Mouse (Mus musculus): ENCODE data around the gene Lrmda.

Gene Lrmda

GRCm38 (mm10) chr14:22928263-22928662 is 908.8 kb downstream of the Lrmda start:
- no peaks in the 10 kb centered on the region for H3K27me3 ChIP-seq (ENCODE audit: control insufficient read depth, insufficient read depth, low read length, poor library complexity, severe bottlenecking)
- no peak for DNase-seq (ENCODE audit: low read depth, low spot score)
- H3K36me3 ChIP-seq (ENCODE audit: control insufficient read depth, insufficient read depth, low read length, poor library complexity, severe bottlenecking) = no peaks in the 10 kb centered on the region

- no peaks in the 10 kb centered on the region for H3K36me3 ChIP-seq (ENCODE audit: control insufficient read depth, insufficient read depth, low read length, poor library complexity, severe bottlenecking)
- no peaks in the 10 kb centered on the region for H3K27me3 ChIP-seq (ENCODE audit: control insufficient read depth, insufficient read depth, low read length, poor library complexity, severe bottlenecking)
- no peak for DNase-seq (ENCODE audit: low read depth, low spot score)
These were observed 909.2 kb downstream of the Lrmda start for GRCm38 (mm10) chr14:22928683-22929082.

- DNase-seq (ENCODE audit: low read depth, low spot score) = no peak
These were observed 910.1 kb downstream of the Lrmda start for GRCm38 (mm10) chr14:22929585-22929984.

GRCm38 (mm10) chr14:22930488-22931046 is 911.1 kb downstream of the Lrmda start:
- H3K36me3 ChIP-seq (ENCODE audit: control insufficient read depth, insufficient read depth, low read length, poor library complexity, severe bottlenecking) = no peaks in the 10 kb centered on the region
- no peak for DNase-seq (ENCODE audit: low read depth, low spot score)
- no peaks in the 10 kb centered on the region for H3K27me3 ChIP-seq (ENCODE audit: control insufficient read depth, insufficient read depth, low read length, poor library complexity, severe bottlenecking)

More at GRCm38 (mm10) chr14:22929585-22929984, 910.1 kb downstream of the Lrmda start:
- no peaks in the 10 kb centered on the region for H3K36me3 ChIP-seq (ENCODE audit: control insufficient read depth, insufficient read depth, low read length, poor library complexity, severe bottlenecking)
- no peaks in the 10 kb centered on the region for H3K27me3 ChIP-seq (ENCODE audit: control insufficient read depth, insufficient read depth, low read length, poor library complexity, severe bottlenecking)

GRCm38 (mm10) chr14:22931114-22931822 is 911.8 kb downstream of the Lrmda start:
- Histone ChIP-seq H3K36me3 (ENCODE audit: control insufficient read depth, insufficient read depth, low read length, poor library complexity, severe bottlenecking) (no peaks in the 10 kb centered on the region), H3K27me3 (ENCODE audit: control insufficient read depth, insufficient read depth, low read length, poor library complexity, severe bottlenecking) (no peaks in the 10 kb centered on the region)
- DNase-seq (ENCODE audit: low read depth, low spot score) = no peak

GRCm38 (mm10) chr14:22936701-22937100 is 917.2 kb downstream of the Lrmda start:
- no peak for DNase-seq (ENCODE audit: low read depth, low spot score)
- Histone ChIP-seq H3K36me3 (ENCODE audit: control insufficient read depth, insufficient read depth, low read length, poor library complexity, severe bottlenecking) (no peaks in the 10 kb centered on the region), H3K27me3 (ENCODE audit: control insufficient read depth, insufficient read depth, low read length, poor library complexity, severe bottlenecking) (no peaks in the 10 kb centered on the region)

GRCm38 (mm10) chr14:22940576-22940975 is 921.1 kb downstream of the Lrmda start:
- no peak for DNase-seq (ENCODE audit: low read depth, low spot score)
- H3K27me3 ChIP-seq (ENCODE audit: control insufficient read depth, insufficient read depth, low read length, poor library complexity, severe bottlenecking) = no peaks in the 10 kb centered on the region

GRCm38 (mm10) chr14:22942569-22942968 is 923.1 kb downstream of the Lrmda start:
- Histone ChIP-seq H3K27me3 (ENCODE audit: control insufficient read depth, insufficient read depth, low read length, poor library complexity, severe bottlenecking) (no peaks in the 10 kb centered on the region), H3K36me3 (ENCODE audit: control insufficient read depth, insufficient read depth, low read length, poor library complexity, severe bottlenecking) (no peaks in the 10 kb centered on the region)
- no peak for DNase-seq (ENCODE audit: low read depth, low spot score)

More at GRCm38 (mm10) chr14:22940576-22940975, 921.1 kb downstream of the Lrmda start:
- no peaks in the 10 kb centered on the region for H3K36me3 ChIP-seq (ENCODE audit: control insufficient read depth, insufficient read depth, low read length, poor library complexity, severe bottlenecking)

- no peaks in the 10 kb centered on the region for H3K27me3 ChIP-seq (ENCODE audit: control insufficient read depth, insufficient read depth, low read length, poor library complexity, severe bottlenecking)
- no peak for DNase-seq (ENCODE audit: low read depth, low spot score)
- no peaks in the 10 kb centered on the region for H3K36me3 ChIP-seq (ENCODE audit: control insufficient read depth, insufficient read depth, low read length, poor library complexity, severe bottlenecking)
These were observed 930.0 kb downstream of the Lrmda start for GRCm38 (mm10) chr14:22949466-22949865.

GRCm38 (mm10) chr14:22952981-22953380 is 933.5 kb downstream of the Lrmda start:
- no peaks in the 10 kb centered on the region for H3K36me3 ChIP-seq (ENCODE audit: control insufficient read depth, insufficient read depth, low read length, poor library complexity, severe bottlenecking)
- DNase-seq (ENCODE audit: low read depth, low spot score) = no peak
- no peaks in the 10 kb centered on the region for H3K27me3 ChIP-seq (ENCODE audit: control insufficient read depth, insufficient read depth, low read length, poor library complexity, severe bottlenecking)

GRCm38 (mm10) chr14:22960166-22960565 is 940.7 kb downstream of the Lrmda start:
- Histone ChIP-seq H3K27me3 (ENCODE audit: control insufficient read depth, insufficient read depth, low read length, poor library complexity, severe bottlenecking) (no peaks in the 10 kb centered on the region), H3K36me3 (ENCODE audit: control insufficient read depth, insufficient read depth, low read length, poor library complexity, severe bottlenecking) (no peaks in the 10 kb centered on the region)
- no peak for DNase-seq (ENCODE audit: low read depth, low spot score)

GRCm38 (mm10) chr14:22964796-22965660 is 945.5 kb downstream of the Lrmda start:
- no peak for DNase-seq (ENCODE audit: low read depth, low spot score)
- Histone ChIP-seq H3K36me3 (ENCODE audit: control insufficient read depth, insufficient read depth, low read length, poor library complexity, severe bottlenecking) (no peaks in the 10 kb centered on the region), H3K27me3 (ENCODE audit: control insufficient read depth, insufficient read depth, low read length, poor library complexity, severe bottlenecking) (no peaks in the 10 kb centered on the region)

GRCm38 (mm10) chr14:22968705-22969104 is 949.2 kb downstream of the Lrmda start:
- DNase-seq (ENCODE audit: low read depth, low spot score) = no peak
- no peaks in the 10 kb centered on the region for H3K27me3 ChIP-seq (ENCODE audit: control insufficient read depth, insufficient read depth, low read length, poor library complexity, severe bottlenecking)
- no peaks in the 10 kb centered on the region for H3K36me3 ChIP-seq (ENCODE audit: control insufficient read depth, insufficient read depth, low read length, poor library complexity, severe bottlenecking)

- H3K27me3 ChIP-seq (ENCODE audit: control insufficient read depth, insufficient read depth, low read length, poor library complexity, severe bottlenecking) = no peaks in the 10 kb centered on the region
- no peaks in the 10 kb centered on the region for H3K36me3 ChIP-seq (ENCODE audit: control insufficient read depth, insufficient read depth, low read length, poor library complexity, severe bottlenecking)
- no peak for DNase-seq (ENCODE audit: low read depth, low spot score)
These were observed 967.2 kb downstream of the Lrmda start for GRCm38 (mm10) chr14:22986736-22987135.

- Histone ChIP-seq H3K36me3 (ENCODE audit: control insufficient read depth, insufficient read depth, low read length, poor library complexity, severe bottlenecking) (no peaks in the 10 kb centered on the region), H3K27me3 (ENCODE audit: control insufficient read depth, insufficient read depth, low read length, poor library complexity, severe bottlenecking) (no peaks in the 10 kb centered on the region)
- no peak for DNase-seq (ENCODE audit: low read depth, low spot score)
These were observed 968.7 kb downstream of the Lrmda start for GRCm38 (mm10) chr14:22988090-22988669.

Data from splenic B cell, adult 2 months (primary cell).